Mouse (Mus musculus) hindbrain, embryonic 13.5 days (tissue): ENCODE measurements around the gene Ctns. TPM values are rescaled to one million over a fixed set of nuclear protein-coding genes. Genes with fewer than 3 reads are reported as not detected.

Source experiments
- ATAC-seq: fragments of 200-750 bp; cut with Nextera tagmentation; 2 replicates; pipeline ENCODE4 v1.8.0; 2017; ENCODE audit warnings: moderate TSS enrichment; ENCODE audit not compliant: low FRiP score
- H3K27ac ChIP-seq: fragments of 300-500 bp; sonication (generic); 2 replicates; pipeline ENCODE4 v1.5.1; 2015; ENCODE audit warnings: inconsistent platforms, mild to moderate bottlenecking, moderate library complexity
- H3K27me3 ChIP-seq: fragments of 300-500 bp; sonication (generic); 2 replicates; pipeline ENCODE4 v1.6.1; 2015; ENCODE audit warnings: mild to moderate bottlenecking, inconsistent platforms
- H3K36me3 ChIP-seq: fragments of 300-500 bp; sonication (generic); 2 replicates; pipeline ENCODE4 v1.6.1; 2015; ENCODE audit warnings: mild to moderate bottlenecking, inconsistent platforms
- H3K4me1 ChIP-seq: fragments of 300-500 bp; sonication (generic); replicated peaks from 2 replicates; pipeline ENCODE4 v1.6.1; 2015; ENCODE audit warnings: inconsistent platforms
- H3K4me2 ChIP-seq: fragments of 300-500 bp; sonication (generic); 2 replicates; pipeline ENCODE4 v1.6.1; 2015; ENCODE audit warnings: inconsistent platforms, mild to moderate bottlenecking, moderate library complexity
- H3K4me3 ChIP-seq: fragments of 300-500 bp; sonication (generic); 2 replicates; pipeline ENCODE4 v1.5.1; 2015; ENCODE audit warnings: mild to moderate bottlenecking, inconsistent platforms
- H3K9ac ChIP-seq: fragments of 300-500 bp; sonication (generic); 2 replicates; pipeline ENCODE4 v1.6.1; 2015; ENCODE audit warnings: mild to moderate bottlenecking, inconsistent platforms
- H3K9me3 ChIP-seq: fragments of 300-500 bp; sonication (generic); 2 replicates; pipeline ENCODE4 v1.6.1; 2016; ENCODE audit warnings: inconsistent platforms
- WGBS: fragments of 180-500 bp; shearing (Covaris S2); methylation state at CpG from one replicate; pipeline ENCODE4 v1.1.7; 2015; 5-methylcytosine and 5-hydroxymethylcytosine counted together
- polyA plus RNA-seq: library from polyadenylated mRNA; unstranded; fragments of >200 nt; fragmentation: Nextera tagmentation; extraction: Ambion mirVana; gene quantifications from 2 replicates; pipeline ENCODE4 v1.2.1, GENCODE M21; 2015

Gene Ctns
- 21.5 and 22.8 TPM in 2 replicates for polyA plus RNA-seq

- Histone ChIP-seq H3K36me3 (peaks cover 13% of the 10 kb centered on the region), H3K4me1 (peaks cover 27% of the 10 kb centered on the region), H3K27ac (peak within 1 kb of the TSS; percentile 76), H3K4me3 (peak within 1 kb of the TSS; percentile 79), H3K27me3 (no peaks in the 10 kb centered on the region), H3K9me3 (no peaks in the 10 kb centered on the region), H3K9ac (peak within 1 kb of the TSS; percentile 88), H3K4me2 (peak within 1 kb of the TSS; percentile 83)
- WGBS = under 1% methylated on average over 21 of the region's 22 CpGs
- peak; percentile 97 for ATAC-seq
These were observed at the start of gene Ctns for GRCm38 (mm10) chr11:73198603-73199229. Gene Ctns, minus strand, starts transcription at chr11:73199042.

DNA sequence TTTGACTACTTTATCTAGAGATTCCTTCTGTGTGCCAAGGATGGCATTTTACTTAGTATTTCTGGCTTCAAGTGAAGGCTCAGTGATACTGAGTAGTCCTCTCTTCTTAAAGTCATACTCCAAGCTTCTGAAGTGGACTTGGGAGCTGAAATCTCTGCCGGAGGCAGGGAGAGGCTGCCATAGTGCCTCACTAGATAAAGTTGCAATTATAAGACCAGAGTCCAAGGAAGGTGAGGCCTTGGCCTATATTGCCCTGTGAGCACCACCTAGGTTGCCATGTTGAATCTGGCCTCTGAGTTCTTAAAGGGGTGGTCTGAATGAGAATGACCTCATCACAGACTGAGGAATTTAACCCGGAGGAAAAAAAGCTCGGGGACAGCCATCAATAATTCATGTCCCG lies 43.9 kb upstream of the Ctns start:
- H3K4me1 ChIP-seq = no peaks in the 10 kb centered on the region
- H3K36me3 ChIP-seq = no peaks in the 10 kb centered on the region
- no peak overlapping the region for H3K4me3 ChIP-seq
- H3K4me2 ChIP-seq = no peak overlapping the region
- 90% methylated on average over 4 of the region's 4 CpGs for WGBS
- H3K27ac ChIP-seq = no peak overlapping the region
- H3K9ac ChIP-seq = no peak overlapping the region
- ATAC-seq = no peak
- no peaks in the 10 kb centered on the region for H3K9me3 ChIP-seq
- H3K27me3 ChIP-seq = no peaks in the 10 kb centered on the region

GRCm38 (mm10) chr11:73242199-73242598 lies 43.4 kb upstream of the Ctns start:
- H3K4me2 ChIP-seq = no peak overlapping the region
- no peak overlapping the region for H3K9ac ChIP-seq
- no peaks in the 10 kb centered on the region for H3K9me3 ChIP-seq
- no peak for ATAC-seq
- no peak overlapping the region for H3K4me3 ChIP-seq
- H3K27ac ChIP-seq = no peak overlapping the region
- no peaks in the 10 kb centered on the region for H3K4me1 ChIP-seq
- H3K36me3 ChIP-seq = no peaks in the 10 kb centered on the region
- H3K27me3 ChIP-seq = no peaks in the 10 kb centered on the region
- WGBS = 88% methylated on average over 6 of the region's 6 CpGs

GRCm38 (mm10) chr11:73236731-73237130 lies 37.9 kb upstream of the Ctns start:
- H3K27me3 ChIP-seq = no peaks in the 10 kb centered on the region
- no peak for ATAC-seq

GRCm38 (mm10) chr11:73235990-73236701 lies 37.3 kb upstream of the Ctns start:
- ATAC-seq = no peak
- no peak overlapping the region for H3K4me3 ChIP-seq

More at GRCm38 (mm10) chr11:73236731-73237130, 37.9 kb upstream of the Ctns start:
- no peak overlapping the region for H3K9ac ChIP-seq
- H3K4me3 ChIP-seq = no peak overlapping the region
- H3K4me2 ChIP-seq = no peak overlapping the region
- no peaks in the 10 kb centered on the region for H3K36me3 ChIP-seq
- no peaks in the 10 kb centered on the region; the same call in 1 of the 2 replicates for H3K4me1 ChIP-seq
- no peak overlapping the region for H3K27ac ChIP-seq
- H3K9me3 ChIP-seq = no peaks in the 10 kb centered on the region
- 80% methylated on average over 3 of the region's 3 CpGs for WGBS

GRCm38 (mm10) chr11:73233992-73234391 lies 35.1 kb upstream of the Ctns start, which contains the start of gene Trpv1:
Gene Trpv1, plus strand, starts transcription at chr11:73234292.
- Histone ChIP-seq H3K27ac (no peak within 1 kb of the TSS), H3K27me3 (no peaks in the 10 kb centered on the region), H3K4me2 (no peak within 1 kb of the TSS), H3K9ac (no peak within 1 kb of the TSS), H3K9me3 (peaks cover 1% of the 10 kb centered on the region; the same call in 1 of the 2 replicates), H3K36me3 (no peaks in the 10 kb centered on the region), H3K4me1 (no peaks in the 10 kb centered on the region; the same call in 1 of the 2 replicates), H3K4me3 (no peak within 1 kb of the TSS)
- WGBS = 75% methylated on average over 5 of the region's 5 CpGs
- no peak for ATAC-seq

More at GRCm38 (mm10) chr11:73235990-73236701, 37.3 kb upstream of the Ctns start:
- H3K4me1 ChIP-seq = no peaks in the 10 kb centered on the region; the same call in 1 of the 2 replicates
- no peak overlapping the region for H3K4me2 ChIP-seq
- 0 out of 2 replicates have a peak overlapping the region, but pooled peaks have one; percentile 20 for H3K27ac ChIP-seq
- H3K27me3 ChIP-seq = no peaks in the 10 kb centered on the region
- 55% methylated on average over 5 of the region's 5 CpGs for whole genome bisulfite sequencing
- H3K9ac ChIP-seq = no peak overlapping the region
- H3K36me3 ChIP-seq = no peaks in the 10 kb centered on the region
- H3K9me3 ChIP-seq = no peaks in the 10 kb centered on the region

GRCm38 (mm10) chr11:73232513-73232912 lies 33.7 kb upstream of the Ctns start:
- Histone ChIP-seq H3K4me1 (no peaks in the 10 kb centered on the region; the same call in 1 of the 2 replicates), H3K27ac (no peak overlapping the region), H3K4me3 (no peak overlapping the region), H3K9me3 (peaks cover 5% of the 10 kb centered on the region; the same call in 1 of the 2 replicates), H3K36me3 (no peaks in the 10 kb centered on the region), H3K27me3 (no peaks in the 10 kb centered on the region), H3K4me2 (no peak overlapping the region), H3K9ac (no peak overlapping the region)
- 75% methylated on average over 2 of the region's 2 CpGs for WGBS
- no peak for ATAC-seq

DNA sequence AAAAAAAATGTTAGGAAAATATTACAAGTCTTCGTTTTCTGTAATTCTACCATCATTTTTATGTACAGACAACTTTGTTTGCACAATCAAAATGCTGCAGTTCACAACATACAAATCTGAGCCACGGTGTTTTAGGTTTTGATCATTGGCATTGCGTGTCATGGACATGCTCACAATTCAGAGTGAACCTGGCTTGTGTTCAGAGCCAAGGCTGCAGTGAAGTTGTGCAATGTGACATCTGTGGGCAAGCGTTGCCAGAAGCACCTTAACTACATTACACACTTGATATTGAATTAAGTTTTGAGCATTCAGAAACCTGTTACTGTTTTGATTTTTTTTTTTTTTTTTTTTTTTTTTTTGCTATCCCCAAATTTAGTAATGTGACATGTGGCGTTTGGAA lies 31.2 kb upstream of the Ctns start:
- Histone ChIP-seq H3K4me1 (no peaks in the 10 kb centered on the region; the same call in 1 of the 2 replicates), H3K27ac (no peak overlapping the region), H3K4me2 (no peak overlapping the region), H3K36me3 (no peaks in the 10 kb centered on the region), H3K9me3 (peaks cover 5% of the 10 kb centered on the region; the same call in 1 of the 2 replicates), H3K9ac (no peak overlapping the region), H3K4me3 (no peak overlapping the region), H3K27me3 (no peaks in the 10 kb centered on the region)
- 94% methylated on average over 5 of the region's 5 CpGs for WGBS
- no peak for ATAC-seq

DNA sequence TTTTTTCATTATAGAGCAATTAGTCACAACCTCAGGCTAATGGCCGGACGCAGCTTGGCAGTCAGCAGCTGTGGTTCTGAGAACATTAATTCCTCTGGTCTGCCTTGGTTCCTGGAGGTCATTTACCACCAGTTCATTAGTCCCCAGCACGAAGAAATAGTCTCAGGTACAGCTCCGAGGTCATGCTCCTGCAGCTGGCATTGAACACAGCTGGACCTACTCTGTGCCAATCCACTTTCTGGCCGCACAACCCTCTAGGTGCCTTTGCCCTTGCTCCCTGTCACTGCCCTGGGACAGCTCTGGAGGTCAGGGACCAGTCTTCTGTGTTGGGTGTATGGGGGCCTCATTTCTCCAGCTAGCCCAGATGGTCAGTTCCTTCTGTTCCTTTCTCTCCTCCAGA lies 30.0 kb upstream of the Ctns start:
- no peaks in the 10 kb centered on the region for H3K27me3 ChIP-seq
- no peaks in the 10 kb centered on the region for H3K36me3 ChIP-seq
- no peak overlapping the region for H3K4me2 ChIP-seq
- H3K4me3 ChIP-seq = no peak overlapping the region
- no peak overlapping the region for H3K9ac ChIP-seq
- ATAC-seq = no peak
- no peaks in the 10 kb centered on the region; the same call in 1 of the 2 replicates for H3K4me1 ChIP-seq
- 74% methylated on average over 5 of the region's 5 CpGs for WGBS
- no peak overlapping the region for H3K27ac ChIP-seq
- H3K9me3 ChIP-seq = peaks cover 5% of the 10 kb centered on the region; the same call in 1 of the 2 replicates

DNA sequence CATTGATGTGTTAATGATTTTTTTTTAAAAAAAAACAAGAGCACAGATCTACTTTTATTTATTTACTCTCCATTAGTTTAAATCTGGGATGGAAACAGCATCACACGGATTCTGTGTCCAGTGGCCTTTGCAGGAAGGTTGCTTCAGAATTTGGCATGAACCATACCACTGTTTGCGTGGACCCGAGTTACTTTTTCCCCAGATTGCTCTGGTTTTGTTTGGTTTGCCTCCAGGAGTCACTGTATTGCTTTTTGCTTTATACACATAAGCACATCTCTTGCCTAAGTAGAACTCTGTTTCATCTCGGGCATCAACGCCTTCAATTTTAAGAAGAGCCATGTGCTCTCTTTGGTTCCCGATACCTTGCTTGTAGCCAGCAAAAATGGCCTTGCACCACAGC lies 27.0 kb upstream of the Ctns start:
- H3K4me1 ChIP-seq = no peaks in the 10 kb centered on the region
- H3K9ac ChIP-seq = no peak overlapping the region
- H3K27ac ChIP-seq = no peak overlapping the region
- H3K9me3 ChIP-seq = peaks cover 5% of the 10 kb centered on the region; the same call in 1 of the 2 replicates
- no peaks in the 10 kb centered on the region for H3K36me3 ChIP-seq
- H3K4me2 ChIP-seq = no peak overlapping the region
- WGBS = 92% methylated on average over 6 of the region's 6 CpGs
- no peak for ATAC-seq
- no peak overlapping the region for H3K4me3 ChIP-seq
- H3K27me3 ChIP-seq = no peaks in the 10 kb centered on the region

GRCm38 (mm10) chr11:73223966-73224365 lies 25.1 kb upstream of the Ctns start:
- no peak overlapping the region for H3K4me3 ChIP-seq
- no peak overlapping the region for H3K9ac ChIP-seq
- H3K4me1 ChIP-seq = no peaks in the 10 kb centered on the region
- H3K36me3 ChIP-seq = no peaks in the 10 kb centered on the region
- no peak overlapping the region for H3K4me2 ChIP-seq
- peaks cover 3% of the 10 kb centered on the region; the same call in 1 of the 2 replicates for H3K9me3 ChIP-seq
- 77% methylated on average over 2 of the region's 2 CpGs for WGBS
- no peak overlapping the region for H3K27ac ChIP-seq
- ATAC-seq = no peak
- H3K27me3 ChIP-seq = no peaks in the 10 kb centered on the region

DNA sequence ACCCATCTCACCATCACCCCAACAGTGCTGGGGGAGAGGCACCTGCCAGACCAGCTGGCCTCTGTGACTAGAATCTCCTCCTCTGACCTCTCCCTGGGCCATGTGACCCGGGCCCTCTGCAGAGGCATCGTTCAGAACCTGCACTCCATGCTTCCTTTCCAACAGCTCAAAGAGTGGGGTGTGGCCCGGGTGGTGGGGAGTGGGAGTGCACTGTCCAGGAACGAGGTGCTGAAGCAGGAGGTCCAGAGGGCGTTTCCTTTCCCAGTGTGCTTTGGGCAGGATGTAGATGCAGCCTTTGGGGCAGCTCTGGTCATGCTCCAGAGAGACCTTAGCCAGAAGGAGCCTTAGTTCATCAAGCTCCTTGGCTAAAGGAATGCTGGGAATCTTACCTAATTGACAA lies 24.0 kb upstream of the Ctns start:
- H3K4me2 ChIP-seq = no peak overlapping the region
- no peaks in the 10 kb centered on the region for H3K36me3 ChIP-seq
- ATAC-seq = no peak
- H3K4me1 ChIP-seq = no peaks in the 10 kb centered on the region
- H3K4me3 ChIP-seq = no peak overlapping the region
- H3K27me3 ChIP-seq = no peaks in the 10 kb centered on the region
- H3K9me3 ChIP-seq = no peaks in the 10 kb centered on the region
- no peak overlapping the region for H3K27ac ChIP-seq
- WGBS = 48% methylated on average over 5 of the region's 5 CpGs
- H3K9ac ChIP-seq = no peak overlapping the region
